Mouse (Mus musculus): ENCODE data around the gene Olfr968. TPM values are rescaled to one million over a fixed set of nuclear protein-coding genes. Genes with fewer than 3 reads are reported as not detected.

The Olfr968 gene
- polyA plus RNA-seq (2012; ENCODE audit: insufficient read depth, insufficient read length, low replicate concordance, missing spikeins), result not detected in 2 replicates

GRCm38 (mm10) chr9:39783153-39783552 is at the start of gene Olfr968:
Gene Olfr968 (minus strand): TSS chr9:39783253.
- Histone ChIP-seq H3K4me1 (ENCODE audit: control insufficient read depth, insufficient read depth, low read length) (no peaks in the 10 kb centered on the region), H3K27ac (ENCODE audit: insufficient read depth, low read depth, low read length) (no peak within 1 kb of the TSS), H3K4me3 (ENCODE audit: insufficient read depth, low read depth, low read length) (no peak within 1 kb of the TSS)
- 80% methylated on average over 1 of the region's 1 CpGs for WGBS
- TF ChIP-seq POLR2A (IDR thresholded peaks at IDR 0.05; ENCODE audit: insufficient read depth, low read depth, low read length) (no peak), CTCF (IDR thresholded peaks at IDR 0.05; ENCODE audit: insufficient read depth, low read depth, low read length) (no peak)

DNA sequence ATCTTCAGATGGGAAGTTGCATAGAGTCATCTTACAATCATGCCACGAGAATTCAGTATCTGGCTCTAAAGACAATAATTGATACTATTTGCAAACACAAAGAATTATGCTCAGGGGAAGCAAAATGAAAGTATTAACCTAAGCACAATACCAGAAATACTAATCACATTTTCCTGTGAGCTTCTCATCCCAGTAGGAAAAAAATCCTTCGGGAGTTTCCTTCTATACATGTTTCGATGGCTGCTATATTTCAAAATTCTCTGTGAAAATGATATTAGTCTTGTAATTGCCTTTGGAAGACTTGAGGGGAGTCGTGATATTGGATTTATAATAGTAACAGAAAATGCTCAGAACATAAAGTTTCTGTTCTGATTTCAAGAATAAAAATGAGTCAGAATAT is 25.5 kb upstream of the Olfr968 start, which contains the start of gene Olfr970:
Olfr970 (plus strand) TSS at position 301 of the 400 bp plus-strand sequence.
- TF ChIP-seq POLR2A (IDR thresholded peaks at IDR 0.05; ENCODE audit: insufficient read depth, low read depth, low read length) (no peak), CTCF (IDR thresholded peaks at IDR 0.05; ENCODE audit: insufficient read depth, low read depth, low read length) (no peak)
- Histone ChIP-seq H3K4me1 (ENCODE audit: control insufficient read depth, insufficient read depth, low read length) (no peaks in the 10 kb centered on the region), H3K27ac (ENCODE audit: insufficient read depth, low read depth, low read length) (no peak within 1 kb of the TSS), H3K4me3 (ENCODE audit: insufficient read depth, low read depth, low read length) (no peak within 1 kb of the TSS)
- 75% methylated on average over 4 of the region's 4 CpGs for WGBS

- 54% methylated on average over 2 of the region's 2 CpGs for WGBS
- Histone ChIP-seq H3K27ac (ENCODE audit: insufficient read depth, low read depth, low read length) (no peak within 1 kb of the TSS), H3K4me1 (ENCODE audit: control insufficient read depth, insufficient read depth, low read length) (no peaks in the 10 kb centered on the region), H3K4me3 (ENCODE audit: insufficient read depth, low read depth, low read length) (no peak within 1 kb of the TSS)
- no peak for TF ChIP-seq POLR2A (IDR thresholded peaks at IDR 0.05; ENCODE audit: insufficient read depth, low read depth, low read length)
- TF ChIP-seq CTCF (IDR thresholded peaks at IDR 0.05; ENCODE audit: insufficient read depth, low read depth, low read length), result no peak
Measured at GRCm38 (mm10) chr9:39790558-39790957, 7.5 kb upstream of the Olfr968 start, which contains the start of gene Olfr969. Gene Olfr969 (plus strand): TSS chr9:39790945.

DNA sequence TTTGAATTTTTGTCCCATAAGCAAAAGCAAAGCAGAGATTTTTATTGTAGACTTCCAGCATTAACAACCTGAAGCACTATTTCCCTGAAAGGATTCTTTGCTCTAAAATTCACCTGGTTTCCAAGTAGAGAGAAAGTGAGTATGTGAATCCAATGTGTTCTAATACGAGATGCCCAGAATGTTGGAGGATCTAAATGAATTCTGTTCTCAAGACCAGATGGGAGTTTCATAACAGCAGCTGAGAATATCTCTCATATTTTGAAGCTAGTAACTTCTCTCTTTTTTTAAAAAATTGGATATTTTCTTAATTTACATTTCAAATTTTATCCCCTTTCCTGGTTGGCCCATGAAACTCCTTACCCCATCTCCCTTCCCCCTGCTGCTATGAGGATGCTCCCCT is 36.6 kb downstream of the Olfr968 start:
- Histone ChIP-seq H3K27ac (ENCODE audit: insufficient read depth, low read depth, low read length) (no peak overlapping the region), H3K4me1 (ENCODE audit: control insufficient read depth, insufficient read depth, low read length) (no peaks in the 10 kb centered on the region), H3K4me3 (ENCODE audit: insufficient read depth, low read depth, low read length) (no peak overlapping the region)
- 84% methylated on average over 1 of the region's 1 CpGs for WGBS
- TF ChIP-seq CTCF (IDR thresholded peaks at IDR 0.05; ENCODE audit: insufficient read depth, low read depth, low read length) (no peak), POLR2A (IDR thresholded peaks at IDR 0.05; ENCODE audit: insufficient read depth, low read depth, low read length) (no peak)

- no peak within 1 kb of the TSS for H3K4me3 ChIP-seq (ENCODE audit: insufficient read depth, low read depth, low read length)
- no peak within 1 kb of the TSS for H3K27ac ChIP-seq (ENCODE audit: insufficient read depth, low read depth, low read length)
- TF ChIP-seq CTCF (IDR thresholded peaks at IDR 0.05; ENCODE audit: insufficient read depth, low read depth, low read length) (no peak), POLR2A (IDR thresholded peaks at IDR 0.05; ENCODE audit: insufficient read depth, low read depth, low read length) (no peak)
- no peaks in the 10 kb centered on the region for H3K4me1 ChIP-seq (ENCODE audit: control insufficient read depth, insufficient read depth, low read length)
Measured at GRCm38 (mm10) chr9:39745949-39746348, 37.1 kb downstream of the Olfr968 start, which contains the start of gene Olfr967. Gene Olfr967 (plus strand): TSS chr9:39746249.

DNA sequence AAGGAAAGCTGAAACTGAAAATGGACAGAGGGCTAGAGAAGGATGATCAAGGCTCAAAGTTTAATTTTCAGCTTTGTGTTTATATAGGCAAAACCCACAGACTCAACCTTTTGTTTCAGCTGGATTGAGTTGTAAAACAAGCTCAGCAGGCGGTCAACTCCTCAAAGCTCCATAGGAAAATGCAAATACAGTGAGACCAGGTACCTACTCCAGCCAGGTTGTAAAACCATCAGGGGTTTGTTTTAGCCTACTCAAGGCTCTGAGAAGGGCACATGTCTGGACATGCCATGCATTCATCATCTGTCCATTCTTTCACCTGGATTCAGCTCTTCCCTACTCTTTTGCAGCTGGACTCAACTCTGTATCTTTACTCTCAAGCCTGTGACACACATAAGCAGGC is 42.3 kb downstream of the Olfr968 start:
- Histone ChIP-seq H3K4me3 (ENCODE audit: insufficient read depth, low read depth, low read length) (no peak overlapping the region), H3K27ac (ENCODE audit: insufficient read depth, low read depth, low read length) (no peak overlapping the region), H3K4me1 (ENCODE audit: control insufficient read depth, insufficient read depth, low read length) (no peaks in the 10 kb centered on the region)
- 94% methylated on average over 1 of the region's 1 CpGs for WGBS
- TF ChIP-seq CTCF (IDR thresholded peaks at IDR 0.05; ENCODE audit: insufficient read depth, low read depth, low read length) (no peak), POLR2A (IDR thresholded peaks at IDR 0.05; ENCODE audit: insufficient read depth, low read depth, low read length) (no peak)

GRCm38 (mm10) chr9:39730678-39731077 is 52.4 kb downstream of the Olfr968 start, which contains the start of gene Olfr150:
Gene Olfr150 (plus strand): TSS chr9:39730978.
- no peak within 1 kb of the TSS for H3K27ac ChIP-seq (ENCODE audit: insufficient read depth, low read depth, low read length)
- TF ChIP-seq POLR2A (IDR thresholded peaks at IDR 0.05; ENCODE audit: insufficient read depth, low read depth, low read length) (no peak), CTCF (IDR thresholded peaks at IDR 0.05; ENCODE audit: insufficient read depth, low read depth, low read length) (no peak)
- no peaks in the 10 kb centered on the region for H3K4me1 ChIP-seq (ENCODE audit: control insufficient read depth, insufficient read depth, low read length)

More at GRCm38 (mm10) chr9:39730678-39731077, 52.4 kb downstream of the Olfr968 start, which contains the start of gene Olfr150:
- no peak within 1 kb of the TSS for H3K4me3 ChIP-seq (ENCODE audit: insufficient read depth, low read depth, low read length)

Other genes starting within 250 kb of the Olfr968 start
- gene Olfr958, start 229.2 kb downstream of the Olfr968 start, polyA plus RNA-seq (2012; ENCODE audit: insufficient read depth, insufficient read length, low replicate concordance, missing spikeins), result not detected in 2 replicates
- not detected in 2 replicates for gene Olfr959, start 207.7 kb downstream of the Olfr968 start, polyA plus RNA-seq (2012; ENCODE audit: insufficient read depth, insufficient read length, low replicate concordance, missing spikeins)
- not detected in 2 replicates for gene AW551984, start 178.8 kb downstream of the Olfr968 start, polyA plus RNA-seq (2012; ENCODE audit: insufficient read depth, insufficient read length, low replicate concordance, missing spikeins)
- not detected in 2 replicates for gene Olfr148, start 172.6 kb downstream of the Olfr968 start, polyA plus RNA-seq (2012; ENCODE audit: insufficient read depth, insufficient read length, low replicate concordance, missing spikeins)
- gene Olfr960, start 161.9 kb downstream of the Olfr968 start, polyA plus RNA-seq (2012; ENCODE audit: insufficient read depth, insufficient read length, low replicate concordance, missing spikeins), result not detected in 2 replicates
- gene Olfr961, start 138.2 kb downstream of the Olfr968 start, polyA plus RNA-seq (2012; ENCODE audit: insufficient read depth, insufficient read length, low replicate concordance, missing spikeins), result not detected in 2 replicates
- gene Olfr963, start 116.0 kb downstream of the Olfr968 start, polyA plus RNA-seq (2012; ENCODE audit: insufficient read depth, insufficient read length, low replicate concordance, missing spikeins), result not detected in 2 replicates
- gene Olfr149, start 76.1 kb downstream of the Olfr968 start, polyA plus RNA-seq (2012; ENCODE audit: insufficient read depth, insufficient read length, low replicate concordance, missing spikeins), result not detected in 2 replicates
- gene Olfr965, start 71.9 kb downstream of the Olfr968 start, polyA plus RNA-seq (2012; ENCODE audit: insufficient read depth, insufficient read length, low replicate concordance, missing spikeins), result not detected in 2 replicates
- gene Olfr150, start 52.3 kb downstream of the Olfr968 start, polyA plus RNA-seq (2012; ENCODE audit: insufficient read depth, insufficient read length, low replicate concordance, missing spikeins), result not detected in 2 replicates
- not detected in 2 replicates for gene Olfr967, start 37.0 kb downstream of the Olfr968 start, polyA plus RNA-seq (2012; ENCODE audit: insufficient read depth, insufficient read length, low replicate concordance, missing spikeins)
- gene Olfr969, start 7.7 kb upstream of the Olfr968 start, polyA plus RNA-seq (2012; ENCODE audit: insufficient read depth, insufficient read length, low replicate concordance, missing spikeins), result not detected in 2 replicates
- not detected in 2 replicates for gene Olfr970, start 25.6 kb upstream of the Olfr968 start, polyA plus RNA-seq (2012; ENCODE audit: insufficient read depth, insufficient read length, low replicate concordance, missing spikeins)
- gene Olfr971, start 53.6 kb upstream of the Olfr968 start, polyA plus RNA-seq (2012; ENCODE audit: insufficient read depth, insufficient read length, low replicate concordance, missing spikeins), result not detected in 2 replicates
- gene Olfr972, start 83.2 kb upstream of the Olfr968 start, polyA plus RNA-seq (2012; ENCODE audit: insufficient read depth, insufficient read length, low replicate concordance, missing spikeins), result not detected in 2 replicates
- gene Olfr229, start 124.1 kb upstream of the Olfr968 start, polyA plus RNA-seq (2012; ENCODE audit: insufficient read depth, insufficient read length, low replicate concordance, missing spikeins), result not detected in 2 replicates
- not detected in 2 replicates for gene Olfr974, start 154.2 kb upstream of the Olfr968 start, polyA plus RNA-seq (2012; ENCODE audit: insufficient read depth, insufficient read length, low replicate concordance, missing spikeins)
- not detected in 2 replicates for gene Olfr975, start 168.8 kb upstream of the Olfr968 start, polyA plus RNA-seq (2012; ENCODE audit: insufficient read depth, insufficient read length, low replicate concordance, missing spikeins)
- gene Olfr976, start 177.9 kb upstream of the Olfr968 start, polyA plus RNA-seq (2012; ENCODE audit: insufficient read depth, insufficient read length, low replicate concordance, missing spikeins), result not detected in 2 replicates
- not detected in 2 replicates for gene Olfr978, start 208.9 kb upstream of the Olfr968 start, polyA plus RNA-seq (2012; ENCODE audit: insufficient read depth, insufficient read length, low replicate concordance, missing spikeins)
- not detected in 2 replicates for gene Olfr979, start 220.2 kb upstream of the Olfr968 start, polyA plus RNA-seq (2012; ENCODE audit: insufficient read depth, insufficient read length, low replicate concordance, missing spikeins)
- gene Olfr980, start 226.3 kb upstream of the Olfr968 start, polyA plus RNA-seq (2012; ENCODE audit: insufficient read depth, insufficient read length, low replicate concordance, missing spikeins), result not detected in 2 replicates
- gene Olfr981, start 238.2 kb upstream of the Olfr968 start, polyA plus RNA-seq (2012; ENCODE audit: insufficient read depth, insufficient read length, low replicate concordance, missing spikeins), result not detected in 2 replicates

Data from olfactory bulb, adult 2 months (tissue).